ENCODE assay signal across 9 mouse cellular contexts in the genomic region with DNA sequence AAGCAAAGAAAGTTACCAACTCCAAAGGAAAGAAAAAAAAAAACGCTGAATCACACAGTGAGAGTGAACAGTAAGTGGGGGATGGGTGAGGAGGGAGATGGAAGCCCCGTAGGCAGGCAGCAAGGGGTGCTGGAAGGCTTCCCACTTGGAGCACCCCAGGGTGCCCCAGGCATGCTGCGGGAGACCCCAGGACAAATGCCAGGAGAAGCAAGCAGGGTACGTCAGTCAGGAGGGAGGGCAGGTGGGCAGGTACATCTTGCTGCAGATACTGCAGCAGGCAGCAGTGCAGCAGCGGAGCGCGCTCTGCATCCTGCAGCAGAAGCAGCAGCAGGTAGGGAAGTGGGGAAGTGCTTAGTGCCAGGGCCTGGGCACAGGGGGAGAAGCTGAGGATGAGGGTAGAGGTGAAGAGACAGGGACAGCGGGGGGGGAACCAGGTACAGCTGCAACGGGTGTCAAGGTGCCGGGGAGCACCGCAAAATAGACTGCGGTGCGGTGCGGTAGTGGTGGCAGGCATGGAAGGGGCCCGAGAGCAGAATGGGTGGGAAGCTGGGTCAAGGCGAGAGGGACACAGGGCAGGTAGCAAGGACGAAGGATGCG. TPM values are rescaled to one million over a fixed set of nuclear protein-coding genes. Genes with fewer than 3 reads are reported as not detected.
DNase-seq lines count a peak whose midpoint lies in the region; ATAC-seq and TF ChIP-seq lines count a peak whose summit lies in the region.
"Had no signal": no experiment of that assay in that cellular context is flagged by ENCODE, and none has a peak within 500 bp of the region (broad histone marks: within the 10 kb centered on the region; RNA-seq: fewer than 3 reads in every experiment).

A gene (plus strand): TSS at position 280 of the 597 bp plus-strand sequence.

- peak within 1 kb of the TSS; percentile 79 for H3K4me2 ChIP-seq in heart, embryonic 11.5 days
- peak within 1 kb of the TSS; percentile 86 for H3K4me2 ChIP-seq in hindbrain, embryonic 13.5 days
- peak within 1 kb of the TSS; percentile 50 for H3K4me2 ChIP-seq in liver, embryonic 12.5 days
- H3K4me2 ChIP-seq in stomach, postnatal 0 days (replicated peaks; ENCODE audit: low read depth): peak within 1 kb of the TSS; percentile 78

- DNase-seq in heart, postnatal 25 days (ENCODE audit: low spot score): no peak
- DNase-seq in thymus, adult 18-20 months: peak; percentile 14 to 19
- DNase-seq in thymus, postnatal 4 days: no peak
- DNase-seq in stomach, postnatal 0 days (ENCODE audit: low spot score): no peak
- DNase-seq in spleen, postnatal 10 days (ENCODE audit: low spot score in 2 of 2): no peak

- H3K4me3 ChIP-seq in heart, embryonic 11.5 days (ENCODE audit: low read depth, low read length): peak within 1 kb of the TSS; percentile 68
- H3K4me3 ChIP-seq in hindbrain, embryonic 13.5 days: peak within 1 kb of the TSS; percentile 64
- peak within 1 kb of the TSS; percentile 56 for H3K4me3 ChIP-seq in liver, embryonic 12.5 days
- peak within 1 kb of the TSS; percentile 76 for H3K4me3 ChIP-seq in stomach, postnatal 0 days (ENCODE audit: low read depth, low read length)

- ATAC-seq in heart, embryonic 11.5 days (replicated peaks; ENCODE audit: insufficient number of reproducible peaks, low FRiP score, low TSS enrichment): no peak
- ATAC-seq in hindbrain, embryonic 13.5 days (ENCODE audit: low FRiP score): no peak
- no peak for ATAC-seq in liver, embryonic 12.5 days
- ATAC-seq in stomach, postnatal 0 days (ENCODE audit: low FRiP score, low TSS enrichment): no peak

- peaks cover 21% of the 10 kb centered on the region for H3K27me3 ChIP-seq in heart, embryonic 11.5 days (ENCODE audit: control insufficient read depth, insufficient read depth, low read length)
- H3K27me3 ChIP-seq in hindbrain, embryonic 13.5 days: peaks cover 16% of the 10 kb centered on the region
- peaks cover 63% of the 10 kb centered on the region for H3K27me3 ChIP-seq in liver, embryonic 12.5 days (replicated peaks)
- H3K27me3 ChIP-seq in stomach, postnatal 0 days (ENCODE audit: control insufficient read depth, insufficient read depth, low read length): no peaks in the 10 kb centered on the region
- H3K27me3 ChIP-seq: Patski had no signal

- H3K9me3 ChIP-seq in heart, embryonic 11.5 days (replicated peaks; ENCODE audit: control insufficient read depth, low read length): peaks cover 9% of the 10 kb centered on the region
- peaks cover 4% of the 10 kb centered on the region for H3K9me3 ChIP-seq in hindbrain, embryonic 13.5 days
- H3K9me3 ChIP-seq in liver, embryonic 12.5 days (replicated peaks): peaks cover 11% of the 10 kb centered on the region; the same call in 1 of the 2 replicates
- H3K9me3 ChIP-seq in stomach, postnatal 0 days (ENCODE audit: control insufficient read depth, low read length): no peaks in the 10 kb centered on the region

- TF ChIP-seq EP300 in stomach, postnatal 0 days (optimal IDR thresholded peaks at IDR 0.05): no peak

- intact Hi-C loops in heart, postnatal 25 days (cut with DNase I): no loop called here

- H3K27ac ChIP-seq in heart, embryonic 11.5 days (ENCODE audit: low read depth, low read length): no peak within 1 kb of the TSS
- H3K27ac ChIP-seq in hindbrain, embryonic 13.5 days: peak within 1 kb of the TSS; percentile 94
- no peak within 1 kb of the TSS for H3K27ac ChIP-seq in liver, embryonic 12.5 days
- H3K27ac ChIP-seq in stomach, postnatal 0 days (replicated peaks): no peak within 1 kb of the TSS

- no peaks in the 10 kb centered on the region for H3K36me3 ChIP-seq in heart, embryonic 11.5 days (ENCODE audit: control insufficient read depth, insufficient read depth, low read length)
- H3K36me3 ChIP-seq in hindbrain, embryonic 13.5 days: peaks cover 15% of the 10 kb centered on the region
- H3K36me3 ChIP-seq in liver, embryonic 12.5 days: no peaks in the 10 kb centered on the region
- no peaks in the 10 kb centered on the region for H3K36me3 ChIP-seq in stomach, postnatal 0 days (ENCODE audit: control insufficient read depth, insufficient read depth, low read length)

- peak within 1 kb of the TSS; percentile 87; the same call in 1 of the 2 replicates for H3K9ac ChIP-seq in heart, embryonic 11.5 days (ENCODE audit: low read depth, low read length)
- H3K9ac ChIP-seq in hindbrain, embryonic 13.5 days: peak within 1 kb of the TSS; percentile 83
- H3K9ac ChIP-seq in liver, embryonic 12.5 days: no peak within 1 kb of the TSS
- H3K9ac ChIP-seq in stomach, postnatal 0 days (ENCODE audit: low read length): peak within 1 kb of the TSS; percentile 75; the same call in 1 of the 2 replicates

- WGBS in heart, embryonic 11.5 days (ENCODE audit: insufficient replicate concordance): 5% methylated on average over 18 of the region's 18 CpGs
- 4% methylated on average over 18 of the region's 18 CpGs for WGBS in hindbrain, embryonic 13.5 days
- WGBS in liver, embryonic 12.5 days (ENCODE audit: insufficient replicate concordance): 8% methylated on average over 18 of the region's 18 CpGs
- WGBS in stomach, postnatal 0 days: 2% methylated on average over 18 of the region's 18 CpGs

- no peak for TF ChIP-seq CTCF in stomach, postnatal 0 days (IDR thresholded peaks at IDR 0.05; ENCODE audit: low read depth)

- peaks cover 9% of the 10 kb centered on the region for H3K4me1 ChIP-seq in heart, embryonic 11.5 days (ENCODE audit: control insufficient read depth, insufficient read depth, low read length)
- peaks cover 43% of the 10 kb centered on the region for H3K4me1 ChIP-seq in hindbrain, embryonic 13.5 days (replicated peaks)
- H3K4me1 ChIP-seq in liver, embryonic 12.5 days: peaks cover 14% of the 10 kb centered on the region; the same call in 1 of the 2 replicates
- H3K4me1 ChIP-seq in stomach, postnatal 0 days (replicated peaks; ENCODE audit: control insufficient read depth, insufficient read depth): 0 out of 2 replicates have a peak, but pooled peaks cover 2% of the 10 kb centered on the region

RNA-seq across cellular contexts. Expression of the gene that starts here (rescaled TPM):
- 1.7 and 1.9 TPM in 2 replicates for polyA plus RNA-seq in heart, embryonic 11.5 days (2014; fragmentation: Nextera tagmentation; extraction: Ambion mirVana)
- total RNA-seq in heart, postnatal 25 days (2021): 1 to 10 TPM in 1 of 2 experiments, under 1 TPM in 1; 0.89 to 1.2 TPM
- 5.3 and 6.6 TPM in 2 replicates for polyA plus RNA-seq in hindbrain, embryonic 13.5 days (2015; fragmentation: Nextera tagmentation; extraction: Ambion mirVana)
- polyA plus RNA-seq in liver, embryonic 12.5 days (2016; fragmentation: Nextera tagmentation; extraction: Ambion mirVana): 0.39 and 0.41 TPM in 2 replicates
- 0.48 and 0.58 TPM in 2 replicates for polyA plus RNA-seq in stomach, postnatal 0 days (2015; fragmentation: Nextera tagmentation; extraction: Ambion mirVana)

Comparison
In these comparisons a context has a peak if more than half of its experiments do, and no peak if none do; other contexts are left out.
1. DNase-seq: peak in thymus, adult 18-20 months (2 of 2); none in heart, postnatal 25 days (single experiment), thymus, postnatal 4 days (single experiment), stomach, postnatal 0 days (single experiment) and spleen, postnatal 10 days (0 of 2).
2. Peak in every context shown above with its lines, with median percentiles within 50 percentile points of each other: H3K4me2 ChIP-seq and H3K4me3 ChIP-seq.